Mouse (Mus musculus): ENCODE measurements around the gene Prss36. TPM values are rescaled to one million over a fixed set of nuclear protein-coding genes. Genes with fewer than 3 reads are reported as not detected.
"Not testable (repeated sequence)": the region's sequence is repeated elsewhere in the genome, so short reads cannot be mapped to it uniquely, and the experiment has no call there.

Gene Prss36
- polyA plus RNA-seq, 1 experiment from 2014 or later = 10.7 TPM

DNA sequence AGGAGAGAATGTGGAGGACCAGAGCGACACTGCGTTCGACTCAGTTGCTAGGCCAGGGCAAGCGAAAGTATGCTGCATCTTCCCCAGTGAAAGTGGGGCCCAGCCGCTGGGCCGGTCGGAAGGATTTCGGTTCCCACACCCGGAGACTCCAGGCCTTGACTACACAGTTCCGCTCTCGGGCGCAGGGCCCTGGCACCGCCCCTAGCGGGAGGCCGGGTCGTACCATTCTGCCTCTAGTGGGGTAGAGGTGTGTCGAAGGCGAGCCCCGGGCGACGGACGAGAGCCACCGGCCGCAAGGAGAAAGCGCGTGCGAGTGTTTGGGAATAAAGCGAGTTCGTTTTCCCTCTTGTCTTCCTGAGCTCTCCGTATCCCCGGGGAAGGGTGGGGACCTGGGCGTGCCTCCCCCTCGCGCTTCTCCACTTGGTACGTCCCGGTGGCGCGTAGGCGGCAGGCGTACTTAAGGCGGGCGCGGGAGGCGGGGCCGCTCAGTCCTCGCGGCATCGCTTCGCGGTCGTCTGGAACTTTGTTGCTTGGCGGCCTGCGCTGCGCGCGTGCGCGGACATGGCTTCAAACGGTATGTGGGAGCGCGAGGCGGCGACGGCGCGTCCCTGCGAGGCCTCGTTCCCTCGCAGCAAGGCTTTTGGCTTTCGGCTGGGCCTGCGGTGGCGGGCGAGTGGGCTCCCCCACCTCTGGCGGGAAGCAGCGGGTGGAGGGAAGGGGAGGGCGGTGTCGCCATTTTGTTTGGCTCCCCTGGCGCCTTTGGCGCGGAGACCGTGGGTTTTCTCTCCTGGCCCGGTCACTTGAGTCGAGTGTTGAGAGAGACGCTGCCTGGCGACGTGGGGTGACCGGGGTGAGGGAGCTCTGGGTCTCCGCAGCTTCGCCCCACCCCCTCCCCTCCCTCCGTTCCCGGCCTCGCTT, 20.7 kb upstream of the Prss36 start, which contains the start of gene Fus:
Gene Fus (plus strand): TSS at position 454 of the 918 bp plus-strand sequence.
- H3K27ac ChIP-seq = peak within 1 kb of the TSS; percentile 98
- H3K9ac ChIP-seq (replicated peaks) = peak within 1 kb of the TSS; percentile 99
- WGBS = under 1% methylated on average over 86 of the region's 92 CpGs
- H3K9me3 ChIP-seq = no peaks in the 10 kb centered on the region
- H3K36me3 ChIP-seq = peaks cover 30% of the 10 kb centered on the region
- peak within 1 kb of the TSS; percentile 93 for H3K4me3 ChIP-seq (replicated peaks)
- peak; percentile 92 for ATAC-seq (ENCODE audit: insufficient number of reproducible peaks, insufficient read depth, low FRiP score, low TSS enrichment, low read depth)
- peak within 1 kb of the TSS; percentile 89 for H3K4me2 ChIP-seq
- peaks cover 13% of the 10 kb centered on the region for H3K4me1 ChIP-seq (replicated peaks)
- H3K27me3 ChIP-seq = no peaks in the 10 kb centered on the region

DNA sequence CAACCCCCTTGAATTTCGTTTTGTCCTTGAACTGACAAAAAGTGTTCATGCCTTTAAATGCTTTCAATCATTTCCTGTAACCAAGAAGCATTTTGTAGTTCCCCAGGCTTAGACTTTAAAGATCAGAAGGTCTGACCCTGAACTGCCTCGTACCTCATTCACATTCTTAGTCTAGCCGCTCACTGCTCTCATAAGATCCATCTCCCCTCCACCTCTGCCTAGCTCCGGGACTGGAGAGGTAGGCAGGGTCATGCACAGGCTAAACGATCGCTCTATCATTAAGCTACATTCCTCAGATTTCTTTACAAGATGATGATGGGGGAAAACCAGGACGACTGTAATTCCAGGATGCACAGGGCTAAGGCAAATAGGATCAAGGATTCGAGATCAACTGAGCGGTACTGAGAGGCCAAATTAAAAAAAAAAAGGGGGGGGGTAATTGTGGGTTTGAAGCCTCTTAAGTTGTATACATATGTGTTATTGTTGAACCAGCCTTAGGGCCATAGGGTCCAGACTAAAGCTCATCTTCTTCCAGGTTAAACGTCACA, 19.9 kb upstream of the Prss36 start:
- Histone ChIP-seq H3K27ac (peak overlapping the region; percentile 98), H3K4me2 (peak overlapping the region; percentile 58), H3K9ac (replicated peaks) (peak overlapping the region; percentile 99), H3K36me3 (peaks cover 22% of the 10 kb centered on the region), H3K4me1 (replicated peaks) (peaks cover 13% of the 10 kb centered on the region), H3K4me3 (replicated peaks) (peak overlapping the region; percentile 93), H3K9me3 (no peaks in the 10 kb centered on the region), H3K27me3 (no peaks in the 10 kb centered on the region)
- peak; percentile 29 for ATAC-seq (ENCODE audit: insufficient number of reproducible peaks, insufficient read depth, low FRiP score, low TSS enrichment, low read depth)
- WGBS = 13% methylated on average over 10 of the region's 10 CpGs

DNA sequence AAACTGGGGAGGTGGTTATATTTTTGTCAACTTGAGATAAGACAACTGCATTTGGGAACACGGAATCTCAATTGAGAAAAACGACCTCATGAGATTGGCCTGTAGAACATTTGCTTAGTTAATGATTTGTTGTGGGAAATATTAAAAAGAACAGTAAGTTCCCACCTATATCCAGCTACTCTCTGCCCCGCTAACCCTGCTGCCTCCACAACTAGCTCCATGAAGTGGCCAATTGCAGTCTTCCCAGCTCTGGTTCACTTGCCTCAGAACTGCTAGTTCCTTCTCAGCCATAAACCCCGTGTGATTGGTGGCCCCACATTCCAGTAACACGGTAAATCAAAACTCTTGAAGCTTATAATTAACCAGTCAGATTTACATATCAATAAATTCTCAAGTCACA, 12.8 kb upstream of the Prss36 start:
- WGBS = 64% methylated on average over 5 of the region's 5 CpGs
- H3K9ac ChIP-seq (replicated peaks) = no peak overlapping the region
- no peak for ATAC-seq (ENCODE audit: insufficient number of reproducible peaks, insufficient read depth, low FRiP score, low TSS enrichment, low read depth)
- H3K4me1 ChIP-seq (replicated peaks) = no peaks in the 10 kb centered on the region
- H3K27ac ChIP-seq = no peak overlapping the region
- H3K27me3 ChIP-seq = no peaks in the 10 kb centered on the region
- H3K4me3 ChIP-seq (replicated peaks) = no peak overlapping the region
- no peaks in the 10 kb centered on the region for H3K36me3 ChIP-seq
- H3K4me2 ChIP-seq = no peak overlapping the region
- no peaks in the 10 kb centered on the region for H3K9me3 ChIP-seq

DNA sequence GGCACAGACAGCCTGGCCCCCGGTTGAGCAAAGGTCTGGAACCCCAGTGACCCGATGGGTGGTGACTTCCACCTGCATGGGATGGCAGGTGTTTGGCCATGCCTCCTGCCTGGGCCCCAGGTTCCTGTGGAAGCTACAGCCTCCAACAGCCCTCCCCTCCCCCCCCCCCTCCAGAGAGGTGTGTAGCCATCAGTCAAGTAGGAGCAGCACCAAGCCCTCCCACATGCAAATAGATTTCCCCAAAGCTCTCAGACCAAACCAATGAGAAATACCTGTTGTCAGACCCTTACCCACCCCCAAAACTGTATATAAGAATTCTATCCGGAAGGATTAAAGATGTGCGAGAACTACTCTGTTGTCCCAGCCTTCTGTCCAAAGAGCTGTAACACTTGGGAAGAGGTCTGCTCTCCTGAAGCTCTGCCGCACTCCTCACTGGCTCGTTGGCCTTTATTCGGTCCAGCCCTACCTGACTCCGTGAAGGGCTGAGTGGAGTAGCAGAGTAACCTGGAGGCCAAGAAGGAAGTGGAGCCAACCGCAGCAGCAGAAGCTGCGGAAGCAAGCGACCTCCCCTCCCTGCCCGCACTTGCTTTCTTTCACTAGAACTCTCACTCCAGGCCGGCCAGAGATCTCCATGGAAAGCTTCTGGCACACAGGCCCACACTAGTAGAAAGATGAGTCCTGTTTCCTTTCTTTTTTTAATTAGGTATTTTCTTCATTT, 6.5 kb upstream of the Prss36 start:
- H3K9ac ChIP-seq (replicated peaks) = no peak overlapping the region

DNA sequence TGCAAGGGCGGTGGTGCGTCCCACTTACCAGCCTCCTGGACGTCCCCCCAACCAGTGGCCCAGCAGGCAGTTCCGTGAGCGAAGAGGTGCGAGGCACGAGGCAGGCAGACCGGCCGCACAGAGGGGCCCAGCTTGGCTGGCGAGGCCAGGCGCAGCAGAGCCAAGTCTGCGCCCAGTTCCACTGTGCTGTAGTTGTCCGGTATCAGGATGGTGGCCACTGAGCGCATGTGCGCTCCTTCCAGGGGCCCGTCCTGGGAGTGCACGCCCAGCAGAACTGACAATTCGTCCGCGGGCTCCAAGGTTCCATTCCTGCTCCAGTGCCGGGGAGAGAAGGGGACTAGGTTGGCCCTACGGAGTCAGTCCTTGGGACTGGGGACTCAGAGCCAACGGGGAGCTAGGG, 1.9 kb downstream of the Prss36 start:
- no peak overlapping the region for H3K27ac ChIP-seq
- H3K9me3 ChIP-seq = no peaks in the 10 kb centered on the region
- 0 out of 2 replicates have a peak overlapping the region, but pooled peaks have one; percentile 23 for H3K9ac ChIP-seq (replicated peaks)
- 10% methylated on average over 23 of the region's 23 CpGs for WGBS
- H3K4me3 ChIP-seq (replicated peaks) = peak overlapping the region; percentile 17; the same call in 1 of the 2 replicates
- H3K4me1 ChIP-seq (replicated peaks) = peaks cover 4% of the 10 kb centered on the region; the same call in 1 of the 2 replicates
- no peak for ATAC-seq (ENCODE audit: insufficient number of reproducible peaks, insufficient read depth, low FRiP score, low TSS enrichment, low read depth)
- peak overlapping the region; percentile 32 for H3K4me2 ChIP-seq
- H3K27me3 ChIP-seq = peaks cover 46% of the 10 kb centered on the region
- H3K36me3 ChIP-seq = no peaks in the 10 kb centered on the region

More for the DNA sequence above, 6.5 kb upstream of the Prss36 start:
- Histone ChIP-seq H3K4me2 (no peak overlapping the region), H3K27me3 (no peaks in the 10 kb centered on the region; the same call in 1 of the 2 replicates), H3K36me3 (no peaks in the 10 kb centered on the region), H3K9me3 (no peaks in the 10 kb centered on the region), H3K27ac (no peak overlapping the region), H3K4me1 (replicated peaks) (no peaks in the 10 kb centered on the region), H3K4me3 (replicated peaks) (no peak overlapping the region)
- ATAC-seq (ENCODE audit: insufficient number of reproducible peaks, insufficient read depth, low FRiP score, low TSS enrichment, low read depth) = no peak
- WGBS = 40% methylated on average over 13 of the region's 13 CpGs

DNA sequence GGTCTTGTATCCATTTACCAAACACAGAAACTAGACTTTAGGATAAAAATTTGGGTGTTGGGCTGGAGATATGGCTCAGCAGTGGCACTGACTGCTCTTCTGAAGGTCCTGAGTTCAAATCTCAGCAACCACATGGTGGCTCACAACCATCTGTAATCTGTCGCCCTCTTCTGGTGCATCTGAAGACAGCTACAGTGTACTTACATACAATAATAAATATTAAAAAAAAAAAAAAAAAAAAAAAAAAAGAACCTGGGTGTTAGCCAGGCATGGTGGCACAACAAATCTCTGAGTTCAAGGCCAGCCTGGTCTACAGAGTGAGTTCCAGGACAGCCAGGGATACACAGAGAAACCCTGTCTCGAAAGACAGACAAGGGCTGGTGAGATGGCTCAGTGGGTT, 4.4 kb downstream of the Prss36 start:
- peaks cover 42% of the 10 kb centered on the region for H3K27me3 ChIP-seq
- 50% methylated on average over 2 of the region's 2 CpGs for WGBS
- ATAC-seq (ENCODE audit: insufficient number of reproducible peaks, insufficient read depth, low FRiP score, low TSS enrichment, low read depth); H3K9me3 ChIP-seq; H3K4me2 ChIP-seq; H3K27ac ChIP-seq; H3K9ac ChIP-seq (replicated peaks); H3K4me3 ChIP-seq (replicated peaks); H3K36me3 ChIP-seq; H3K4me1 ChIP-seq (replicated peaks): not testable (repeated sequence)

DNA sequence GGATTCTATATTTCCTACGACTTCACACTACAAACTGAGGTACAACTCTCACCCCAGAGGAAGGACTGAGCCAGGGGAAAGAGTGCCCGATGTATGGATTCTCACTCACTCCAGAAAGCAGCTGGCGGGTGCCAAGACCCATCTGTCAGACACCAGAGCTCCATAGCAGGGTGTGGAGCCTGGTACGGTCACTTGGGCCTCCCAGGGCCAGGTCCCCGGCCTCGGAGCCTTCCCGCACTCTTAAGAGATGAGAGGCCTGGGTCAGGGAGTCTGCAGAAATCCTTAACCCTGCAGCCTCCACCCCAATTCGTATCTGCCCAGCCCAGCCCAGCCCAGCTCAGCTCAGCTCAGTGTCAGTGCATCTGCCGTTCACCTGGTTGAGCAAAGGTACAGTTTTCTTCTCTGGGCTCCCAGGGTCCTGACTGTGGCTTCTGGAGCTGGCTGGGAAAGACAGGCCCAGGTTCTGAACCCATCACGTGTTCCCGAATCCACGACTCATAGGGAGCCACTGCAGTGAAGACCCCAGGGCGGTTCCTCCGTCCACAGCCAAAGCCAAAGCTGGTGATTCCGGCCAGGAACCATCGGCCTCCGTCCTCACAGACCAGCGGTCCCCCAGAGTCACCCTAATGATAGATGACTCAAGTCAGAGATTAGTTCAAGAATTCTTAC, 10.2 kb downstream of the Prss36 start:
- no peaks in the 10 kb centered on the region for H3K36me3 ChIP-seq
- peaks cover 20% of the 10 kb centered on the region for H3K4me1 ChIP-seq (replicated peaks)
- H3K9me3 ChIP-seq = no peaks in the 10 kb centered on the region
- no peak overlapping the region for H3K27ac ChIP-seq
- H3K27me3 ChIP-seq = peaks cover 5% of the 10 kb centered on the region
- peak overlapping the region; percentile 81 for H3K9ac ChIP-seq (replicated peaks)
- WGBS = 57% methylated on average over 18 of the region's 18 CpGs
- H3K4me3 ChIP-seq (replicated peaks) = peak overlapping the region; percentile 66
- peak overlapping the region; percentile 90 for H3K4me2 ChIP-seq
- ATAC-seq (ENCODE audit: insufficient number of reproducible peaks, insufficient read depth, low FRiP score, low TSS enrichment, low read depth) = no peak; the same call in 1 of the 2 replicates

DNA sequence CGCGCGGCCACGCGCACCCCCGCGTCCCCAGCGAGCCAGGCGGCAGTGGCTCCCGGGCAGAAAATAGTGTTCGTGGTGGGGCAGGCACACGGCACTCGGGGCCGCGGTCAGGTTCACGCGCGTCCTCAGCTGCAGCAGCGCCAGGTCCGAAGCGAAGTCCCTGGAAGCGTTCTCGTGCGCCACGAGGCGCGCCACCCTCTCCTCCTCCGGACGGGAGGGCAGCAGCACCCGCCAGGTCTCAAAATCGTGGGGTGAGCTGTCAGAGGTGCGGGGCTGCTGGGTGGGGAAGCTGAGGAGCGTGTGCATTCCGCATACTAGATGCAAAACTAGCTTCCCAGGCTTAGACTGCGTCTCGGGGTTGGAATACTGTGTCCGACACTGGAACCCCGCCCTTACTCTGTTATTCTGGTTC, 10.8 kb downstream of the Prss36 start:
- Histone ChIP-seq H3K36me3 (no peaks in the 10 kb centered on the region), H3K27me3 (peaks cover 6% of the 10 kb centered on the region), H3K4me1 (replicated peaks) (peaks cover 22% of the 10 kb centered on the region), H3K9ac (replicated peaks) (peak overlapping the region; percentile 81), H3K9me3 (no peaks in the 10 kb centered on the region), H3K27ac (peak overlapping the region; percentile 51; the same call in 1 of the 2 replicates), H3K4me2 (peak overlapping the region; percentile 90), H3K4me3 (replicated peaks) (peak overlapping the region; percentile 66)
- 2% methylated on average over 37 of the region's 38 CpGs for WGBS
- peak; percentile 12; the same call in 1 of the 2 replicates for ATAC-seq (ENCODE audit: insufficient number of reproducible peaks, insufficient read depth, low FRiP score, low TSS enrichment, low read depth)

DNA sequence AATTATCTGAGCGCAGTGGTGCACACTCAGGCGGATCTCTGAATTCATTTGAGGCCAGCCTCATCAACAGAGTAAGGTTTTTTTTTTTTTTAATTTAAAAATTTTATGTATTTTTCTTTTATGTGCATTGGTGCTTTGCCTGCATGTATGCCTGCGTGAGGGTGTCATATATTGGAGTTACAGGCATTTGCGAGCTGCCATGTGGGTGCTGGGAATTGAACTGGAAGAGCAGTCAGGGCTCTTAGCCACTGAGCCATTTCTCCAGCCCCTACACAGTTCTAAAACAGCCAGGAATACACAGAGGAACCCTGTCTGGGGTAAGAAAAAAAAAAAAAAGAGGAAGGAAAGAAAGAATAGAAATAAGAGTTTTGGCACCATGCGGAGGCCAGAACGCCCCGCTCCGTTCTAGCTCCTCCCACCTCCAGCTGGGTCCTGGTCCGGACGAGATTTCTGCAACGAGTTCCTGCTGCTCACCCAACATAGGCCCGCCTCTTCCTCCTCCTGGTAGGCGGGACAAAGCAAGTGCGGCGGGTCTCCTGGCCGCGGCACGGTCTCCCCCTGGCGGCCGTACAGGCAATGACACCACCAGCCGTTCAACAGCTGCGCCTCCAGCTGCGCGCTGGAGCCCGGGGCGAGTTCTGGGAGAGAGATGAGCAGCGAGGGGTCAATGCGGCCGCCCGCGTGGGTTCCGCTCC, 11.3 kb downstream of the Prss36 start:
- Histone ChIP-seq H3K27me3 (peaks cover 11% of the 10 kb centered on the region), H3K36me3 (no peaks in the 10 kb centered on the region), H3K27ac (peak overlapping the region; percentile 51; the same call in 1 of the 2 replicates), H3K4me3 (replicated peaks) (peak overlapping the region; percentile 66), H3K4me2 (peak overlapping the region; percentile 90), H3K9ac (replicated peaks) (peak overlapping the region; percentile 81), H3K4me1 (replicated peaks) (peaks cover 22% of the 10 kb centered on the region), H3K9me3 (no peaks in the 10 kb centered on the region)
- 7% methylated on average over 31 of the region's 32 CpGs for WGBS
- peak; percentile 90 for ATAC-seq (ENCODE audit: insufficient number of reproducible peaks, insufficient read depth, low FRiP score, low TSS enrichment, low read depth)

DNA sequence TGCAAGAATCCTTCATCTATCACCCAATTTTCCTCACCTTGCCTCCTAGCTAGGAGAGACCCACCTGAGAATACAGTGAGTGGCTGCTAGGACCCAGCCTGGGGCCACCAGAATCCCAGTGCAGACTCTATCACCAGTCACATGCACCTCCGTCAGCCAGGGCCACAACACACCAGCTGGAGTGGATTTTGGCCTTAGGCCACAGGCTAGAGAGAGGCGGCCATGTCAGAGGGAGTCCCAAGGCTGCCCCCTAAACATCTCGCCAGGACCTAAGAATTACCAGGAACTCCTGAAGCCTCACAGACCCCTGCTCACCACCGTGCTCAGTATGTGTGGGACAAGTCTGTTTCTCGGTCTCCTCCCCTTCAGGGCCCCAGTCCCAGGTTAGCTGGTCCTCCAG, 12.4 kb downstream of the Prss36 start:
- peaks cover 32% of the 10 kb centered on the region for H3K4me1 ChIP-seq (replicated peaks)
- no peak overlapping the region; the same call in 1 of the 2 replicates for H3K9ac ChIP-seq (replicated peaks)
- no peak overlapping the region for H3K4me3 ChIP-seq (replicated peaks)
- peaks cover 22% of the 10 kb centered on the region for H3K27me3 ChIP-seq
- no peak overlapping the region for H3K27ac ChIP-seq
- WGBS = 86% methylated on average over 5 of the region's 5 CpGs
- ATAC-seq (ENCODE audit: insufficient number of reproducible peaks, insufficient read depth, low FRiP score, low TSS enrichment, low read depth) = no peak
- no peaks in the 10 kb centered on the region for H3K36me3 ChIP-seq
- no peaks in the 10 kb centered on the region for H3K9me3 ChIP-seq
- H3K4me2 ChIP-seq = no peak overlapping the region
